Mouse (Mus musculus): Measurements from ENCODE around the gene Notch3.
"Not testable (repeated sequence)": the region's sequence is repeated elsewhere in the genome, so short reads cannot be mapped to it uniquely, and the experiment has no call there.

The Notch3 gene

DNA sequence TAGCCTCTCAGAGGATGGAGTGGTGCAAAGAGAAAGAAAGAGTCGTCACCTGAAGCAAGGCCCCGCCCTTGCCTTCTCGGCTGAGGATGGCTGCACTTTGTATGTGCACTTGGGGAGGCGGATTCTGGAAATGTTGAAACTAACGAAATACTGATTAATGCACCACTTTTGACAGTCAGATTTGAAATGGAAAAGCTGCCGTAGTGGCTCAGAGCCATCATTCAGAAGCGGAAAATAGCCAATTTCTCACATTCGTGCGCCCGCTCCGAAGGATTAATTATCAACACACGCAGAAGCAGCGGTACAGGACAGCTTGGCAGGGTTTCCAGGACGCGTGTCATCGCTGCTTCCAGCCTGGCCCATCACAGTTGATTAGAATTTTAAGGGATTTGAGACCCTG, 47.5 kb downstream of the Notch3 start:
- no peak for DNase-seq (ENCODE audit: extremely low read depth, low read depth, low spot score)

DNA sequence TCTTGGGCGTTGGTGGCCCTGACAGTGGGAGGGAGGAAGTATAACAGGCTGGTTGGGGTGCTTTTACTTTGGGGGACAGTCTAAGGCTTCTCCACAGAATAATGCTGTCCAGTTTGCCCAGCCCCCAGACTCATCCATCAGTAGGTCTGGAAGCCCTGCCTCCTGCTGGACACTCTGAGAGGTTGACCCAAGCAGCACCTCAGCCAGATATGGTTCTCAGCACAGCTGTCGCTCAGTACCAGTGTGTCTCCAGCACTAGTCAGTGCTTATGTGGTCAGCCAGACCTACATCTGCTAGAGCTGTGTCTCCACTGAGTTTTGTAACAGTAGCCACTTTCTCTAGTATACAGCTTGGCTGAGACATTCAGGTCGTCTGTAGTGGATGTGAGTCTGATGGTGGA, 48.2 kb downstream of the Notch3 start:
- no peak for DNase-seq (ENCODE audit: extremely low read depth, low read depth, low spot score)

DNA sequence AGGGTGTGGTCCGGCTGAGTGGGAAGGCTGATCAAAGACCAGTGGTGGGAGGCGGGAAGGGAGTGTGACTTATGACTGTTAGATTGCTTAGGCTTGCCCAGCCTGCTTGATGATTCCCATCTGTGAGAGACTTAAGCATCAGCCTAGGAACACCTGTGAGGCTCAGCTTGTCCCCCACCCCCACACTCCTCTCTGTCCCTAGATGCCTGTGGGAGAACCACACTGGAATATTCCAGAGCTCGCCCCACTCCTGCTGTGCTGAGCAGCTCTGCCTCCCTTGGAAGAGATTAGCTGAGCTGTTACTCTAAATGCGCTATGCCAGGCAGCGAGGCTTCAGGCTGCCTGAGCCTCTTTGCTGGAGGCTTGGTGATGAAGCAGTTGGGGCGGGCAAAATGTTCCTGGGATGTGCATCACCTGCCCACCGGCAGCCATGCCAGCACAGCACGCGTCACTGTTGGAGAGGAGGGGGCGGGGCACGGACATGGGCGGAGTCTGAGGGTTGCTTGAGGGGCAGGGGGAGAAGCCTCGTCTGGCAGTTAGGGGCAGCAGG, 48.7 kb downstream of the Notch3 start:
- not testable (repeated sequence) for DNase-seq (ENCODE audit: extremely low read depth, low read depth, low spot score)

DNA sequence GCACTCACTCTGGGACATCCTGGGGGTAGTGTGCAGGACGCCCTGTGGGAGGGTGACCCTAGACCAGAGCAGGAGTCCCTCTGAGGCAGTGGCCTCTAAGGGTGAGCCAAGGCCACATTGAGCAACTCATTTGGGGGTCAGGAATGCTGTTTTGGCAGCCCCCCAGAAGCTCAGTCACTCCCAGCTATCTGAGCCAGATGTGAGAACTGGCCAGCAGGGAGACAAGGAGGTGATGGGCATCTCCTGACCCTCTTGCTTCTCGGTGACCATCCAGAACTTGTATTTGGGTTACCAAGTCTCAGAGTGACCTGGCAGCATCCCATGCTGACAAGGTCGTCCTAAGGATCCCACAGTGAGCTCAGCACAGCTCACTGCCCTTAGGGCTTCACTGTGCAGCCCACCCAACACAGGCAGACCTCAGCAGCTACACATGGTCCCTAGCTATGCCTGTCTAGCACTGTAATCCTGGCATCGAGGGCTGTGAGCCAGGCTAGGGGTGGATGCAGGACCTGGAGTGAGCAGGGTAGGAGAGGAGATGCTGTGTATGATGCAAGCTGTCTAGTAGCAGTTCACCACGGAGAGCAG, 49.3 kb downstream of the Notch3 start:
- no peak for DNase-seq (ENCODE audit: extremely low read depth, low read depth, low spot score)

DNA sequence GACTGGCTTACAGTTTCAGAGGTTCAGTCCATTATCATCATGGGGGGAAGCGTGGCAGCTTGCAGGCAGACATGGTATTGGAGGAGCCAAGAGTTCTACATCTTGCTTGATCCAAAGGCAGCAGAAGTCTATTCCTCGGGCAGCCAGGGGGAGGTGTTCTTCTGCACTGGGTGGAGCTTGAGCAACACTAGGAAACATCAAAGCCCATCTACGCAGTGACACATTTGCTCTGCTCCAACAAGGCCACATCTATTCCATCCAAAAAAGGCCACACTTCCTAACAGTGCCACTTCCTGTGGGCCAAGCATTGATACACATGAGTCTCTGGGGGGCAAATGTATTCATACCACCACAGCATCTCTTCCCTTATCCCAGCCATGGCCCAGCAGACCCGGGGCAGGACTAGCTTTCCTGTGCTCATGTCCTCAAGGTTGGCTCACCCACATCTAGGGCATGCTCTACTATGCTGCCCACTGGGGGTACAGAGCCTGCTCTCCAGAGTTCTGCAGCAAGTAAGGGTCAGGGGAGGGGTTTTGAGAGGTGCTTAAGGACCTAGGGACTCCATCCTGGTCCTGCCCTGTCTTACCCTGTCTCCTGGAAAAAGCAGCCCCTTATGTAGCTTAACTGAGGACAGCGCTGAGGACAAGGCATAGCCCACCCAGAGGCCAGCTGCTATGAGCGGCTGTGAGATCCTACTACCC, 49.9 kb downstream of the Notch3 start:
- no peak for DNase-seq (ENCODE audit: extremely low read depth, low read depth, low spot score)

DNA sequence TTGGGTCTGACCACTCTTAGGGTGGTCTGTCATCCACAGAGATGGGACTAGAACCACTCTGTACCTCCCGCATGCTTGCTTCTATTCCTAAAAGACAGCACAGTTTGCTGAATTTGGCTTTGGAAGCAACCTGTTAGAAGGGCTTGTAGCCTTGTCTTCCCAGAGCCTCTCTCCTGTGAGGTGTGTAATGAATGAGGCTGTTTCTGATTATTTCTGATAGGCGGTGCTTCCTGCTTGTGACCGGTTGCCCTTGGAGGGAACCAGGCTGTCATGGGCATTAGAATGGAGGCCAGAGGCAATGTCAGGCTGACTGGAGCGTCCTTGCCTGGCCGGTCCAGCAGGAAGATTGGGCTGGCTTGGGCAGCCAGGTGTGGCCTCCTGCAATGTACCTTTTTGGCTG, 52.2 kb downstream of the Notch3 start:
- not testable (repeated sequence) for DNase-seq (ENCODE audit: extremely low read depth, low read depth, low spot score)

DNA sequence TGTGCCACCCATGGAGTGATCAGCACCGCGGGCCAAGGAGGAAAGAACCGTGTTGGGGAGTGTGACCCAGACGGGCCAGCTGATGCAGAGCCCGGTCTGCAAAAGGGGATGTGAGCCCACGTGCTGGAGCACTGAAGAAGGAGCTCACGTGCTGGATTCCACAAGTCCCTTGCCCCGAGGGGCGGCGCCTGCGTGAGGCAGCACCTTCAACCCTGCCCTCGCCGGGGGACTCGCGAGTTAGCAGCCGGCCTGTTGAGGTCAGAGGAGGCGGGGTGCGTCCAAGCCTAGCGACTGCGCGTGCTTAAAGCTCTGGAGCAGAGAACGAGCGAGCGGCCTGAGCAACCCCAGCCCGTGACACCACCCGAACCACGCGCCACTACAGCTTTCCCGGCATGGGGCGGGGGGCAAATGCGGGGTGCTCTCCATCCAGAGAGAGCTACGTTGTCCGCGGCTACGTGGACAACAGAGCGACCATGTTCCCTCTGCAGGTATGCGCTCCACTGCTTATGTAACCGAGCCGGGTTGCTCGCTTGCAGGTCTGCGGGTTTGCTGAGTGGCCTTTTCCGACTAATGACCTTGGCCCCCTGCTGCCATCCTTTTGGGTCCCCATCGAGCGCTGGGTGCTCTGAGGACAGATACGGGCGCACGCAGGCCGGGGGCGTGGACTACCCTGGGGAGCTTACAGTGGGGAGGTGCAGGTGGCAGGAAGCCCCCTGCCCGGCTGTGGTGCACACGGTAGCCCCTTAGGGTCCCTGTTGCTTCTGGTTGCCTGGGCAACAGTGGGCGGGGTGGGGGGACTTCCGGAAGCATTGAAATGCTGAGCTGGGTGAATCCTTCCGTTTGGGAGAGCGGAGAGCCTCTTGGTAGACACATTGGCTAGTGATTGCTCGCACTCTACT, 52.9 kb downstream of the Notch3 start:
- no peak for DNase-seq (ENCODE audit: extremely low read depth, low read depth, low spot score)

DNA sequence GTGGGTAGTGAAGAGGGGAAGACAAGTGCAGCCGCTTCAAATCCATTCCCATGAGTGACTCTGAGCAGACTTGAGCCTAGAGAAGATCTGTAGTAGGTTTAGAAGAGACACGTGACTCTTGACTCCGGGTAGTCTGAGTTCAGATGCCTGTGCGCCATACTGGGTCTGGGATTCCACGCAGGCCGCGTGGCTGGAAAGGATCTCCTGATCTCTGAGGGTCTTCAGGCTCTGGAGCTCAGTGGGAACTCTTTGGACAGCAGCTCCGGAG, 53.5 kb downstream of the Notch3 start:
- DNase-seq (ENCODE audit: extremely low read depth, low read depth, low spot score) = no peak

DNA sequence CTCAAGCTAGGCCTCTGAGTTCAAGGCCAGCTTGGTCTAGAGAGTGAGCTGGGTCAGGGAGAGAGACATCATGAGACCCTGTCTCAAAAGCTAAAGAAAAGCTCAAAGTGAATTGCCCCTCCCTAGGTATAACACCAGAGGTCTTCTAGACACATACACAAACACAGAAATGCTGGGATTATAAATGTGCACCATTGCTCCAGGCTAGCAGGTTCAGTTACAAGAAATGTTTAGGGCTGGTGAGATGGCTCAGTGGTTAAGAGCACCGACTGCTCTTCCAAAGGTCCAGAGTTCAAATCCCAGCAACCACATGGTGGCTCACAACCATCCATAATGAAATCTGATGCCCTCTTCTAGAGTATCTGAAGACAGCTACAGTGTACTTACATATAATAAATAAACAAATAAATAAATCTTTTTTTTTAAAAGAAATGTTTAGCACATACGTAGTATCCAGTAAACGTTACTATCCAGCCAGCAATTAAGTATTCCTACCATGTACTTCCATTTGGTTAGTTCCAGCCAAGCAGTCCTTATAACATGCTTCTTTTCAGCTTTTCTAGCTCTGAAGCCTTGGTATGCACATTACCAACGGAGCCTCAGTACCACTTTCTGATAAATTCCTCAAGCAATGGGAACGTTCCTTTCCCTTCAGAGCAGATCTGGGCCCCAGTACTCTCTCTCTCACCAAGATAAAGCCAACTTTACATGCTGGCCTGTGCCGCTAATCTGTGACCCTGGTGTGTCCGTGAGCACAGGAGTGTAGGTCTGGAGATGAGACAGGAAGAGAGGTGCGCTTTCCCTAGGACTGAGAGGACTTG, 54.0 kb downstream of the Notch3 start:
- no peak for DNase-seq (ENCODE audit: extremely low read depth, low read depth, low spot score)

DNA sequence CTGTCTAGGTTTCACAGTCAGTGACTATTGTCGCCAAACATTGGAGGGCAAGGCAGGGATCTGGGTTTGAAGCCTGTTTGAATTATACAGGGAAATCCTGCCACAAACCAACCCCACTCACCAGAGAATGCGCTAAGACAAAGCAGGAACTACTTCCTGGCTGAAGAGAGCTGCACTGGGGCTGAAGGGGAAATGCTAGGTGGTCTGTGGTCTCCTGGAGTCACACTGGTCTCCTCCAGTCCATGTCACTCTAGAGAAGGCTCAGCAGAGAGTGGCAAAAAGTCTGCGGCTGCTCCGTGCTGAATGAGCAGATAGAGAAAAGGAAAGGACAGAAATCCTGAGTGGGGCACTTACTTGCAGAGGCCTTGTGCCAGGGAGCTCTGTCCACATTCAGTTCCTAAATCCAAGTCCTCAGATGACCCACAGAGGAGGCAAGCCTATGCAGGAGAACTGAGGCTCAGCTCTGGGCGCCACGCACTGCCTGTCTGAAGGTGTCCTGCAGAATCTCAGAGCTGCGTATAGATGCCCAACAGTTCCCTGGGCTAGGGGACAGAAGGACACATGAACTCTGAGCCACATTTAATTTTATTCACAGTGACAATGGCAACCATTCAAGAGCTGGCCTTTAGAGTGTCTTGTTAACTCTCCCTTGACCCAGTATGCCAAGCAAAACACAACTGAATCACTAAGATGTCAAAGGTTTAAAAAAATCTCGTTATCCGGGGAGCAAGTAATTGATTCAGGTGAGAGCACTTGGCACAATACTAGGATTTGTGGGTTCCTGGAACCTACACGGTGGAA, 55.5 kb downstream of the Notch3 start:
- no peak for DNase-seq (ENCODE audit: extremely low read depth, low read depth, low spot score)

DNA sequence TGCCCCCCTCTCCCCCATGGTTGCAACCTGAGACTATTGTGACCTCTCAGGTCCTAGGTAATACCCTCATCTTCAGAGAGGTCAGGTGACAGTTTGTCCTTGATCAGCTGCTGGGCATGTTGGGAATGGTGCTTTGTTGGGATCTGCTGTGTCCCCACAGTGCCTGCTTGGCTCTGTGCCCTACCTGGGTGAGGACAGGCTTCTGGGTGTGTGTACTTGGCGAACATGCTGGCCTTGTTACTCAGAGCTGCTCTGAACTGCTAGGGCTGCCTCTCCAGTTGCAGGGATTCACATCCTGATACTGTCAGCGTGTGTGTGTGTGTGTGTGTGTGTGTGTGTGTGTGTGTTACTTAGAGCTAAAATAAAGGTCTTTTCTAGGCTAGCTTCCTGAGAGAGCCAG, 56.2 kb downstream of the Notch3 start:
- no peak for DNase-seq (ENCODE audit: extremely low read depth, low read depth, low spot score)

DNA sequence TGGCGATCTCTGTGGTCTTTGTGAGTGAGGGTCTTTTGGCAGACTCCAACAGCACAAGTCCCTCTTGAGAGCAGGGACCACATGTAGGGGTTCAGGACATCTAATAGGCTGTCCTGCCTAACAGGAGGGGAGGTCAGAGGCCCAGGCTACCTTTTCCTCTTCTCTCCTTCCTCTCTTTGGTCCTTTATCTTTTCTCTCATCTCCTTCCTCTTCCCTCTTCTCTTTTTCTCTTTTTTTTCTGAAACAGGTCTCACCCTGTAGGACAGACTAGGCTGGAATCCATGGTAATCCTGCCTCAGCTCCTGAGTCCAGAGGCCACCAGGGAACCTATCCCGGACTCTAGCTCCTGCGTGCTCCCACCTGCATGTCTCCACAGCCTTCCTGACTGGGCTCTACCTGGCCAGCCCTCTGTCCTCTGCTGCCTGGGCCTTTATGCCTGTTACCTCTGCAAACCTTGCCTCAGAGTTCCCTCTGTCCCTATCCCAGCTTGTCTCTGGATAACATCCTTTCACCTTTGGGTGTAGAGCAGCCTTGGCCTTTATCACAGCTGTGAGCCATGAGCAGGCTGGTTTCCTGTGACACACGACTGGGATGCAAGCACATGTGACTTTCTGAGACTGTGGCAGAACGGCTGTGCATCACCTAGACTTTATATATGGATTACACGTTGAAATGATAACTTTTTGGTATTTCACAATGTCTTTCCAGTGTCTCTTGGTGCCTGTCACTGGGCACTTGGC, 57.3 kb downstream of the Notch3 start:
- DNase-seq (ENCODE audit: extremely low read depth, low read depth, low spot score) = no peak

DNA sequence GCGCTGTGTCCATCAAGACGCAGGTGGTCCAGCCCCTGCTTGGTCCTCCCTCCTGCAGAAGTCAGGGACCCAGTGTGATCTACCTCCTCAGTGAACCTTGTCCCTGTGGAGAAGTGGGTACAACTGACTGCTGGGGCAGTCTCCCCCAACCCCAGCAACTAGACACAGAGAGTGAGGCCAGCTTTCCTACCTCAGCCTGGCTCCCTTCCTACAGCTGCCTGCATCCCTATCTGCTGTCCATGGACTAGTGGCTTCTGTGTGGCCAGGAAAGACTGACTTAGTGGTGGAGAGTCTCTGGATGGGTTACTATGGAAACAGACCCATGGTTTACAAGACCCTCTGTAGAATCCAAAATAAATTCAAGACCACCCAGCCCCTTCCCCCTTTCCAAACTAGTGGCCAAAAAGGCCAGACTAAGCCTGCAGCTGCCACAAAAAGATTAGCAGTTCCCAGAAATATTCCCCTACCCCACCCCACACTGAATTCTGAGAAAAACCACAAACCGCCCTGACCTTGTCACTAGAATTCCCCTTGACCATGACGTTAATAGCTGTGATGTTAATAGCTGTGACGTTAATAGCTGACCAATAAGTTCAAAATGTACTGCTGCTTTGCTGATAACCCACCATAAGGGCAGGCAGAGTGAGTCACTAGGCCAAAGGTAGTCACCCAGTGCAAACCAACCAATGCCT, 58.2 kb downstream of the Notch3 start:
- not testable (repeated sequence) for DNase-seq (ENCODE audit: extremely low read depth, low read depth, low spot score)

DNA sequence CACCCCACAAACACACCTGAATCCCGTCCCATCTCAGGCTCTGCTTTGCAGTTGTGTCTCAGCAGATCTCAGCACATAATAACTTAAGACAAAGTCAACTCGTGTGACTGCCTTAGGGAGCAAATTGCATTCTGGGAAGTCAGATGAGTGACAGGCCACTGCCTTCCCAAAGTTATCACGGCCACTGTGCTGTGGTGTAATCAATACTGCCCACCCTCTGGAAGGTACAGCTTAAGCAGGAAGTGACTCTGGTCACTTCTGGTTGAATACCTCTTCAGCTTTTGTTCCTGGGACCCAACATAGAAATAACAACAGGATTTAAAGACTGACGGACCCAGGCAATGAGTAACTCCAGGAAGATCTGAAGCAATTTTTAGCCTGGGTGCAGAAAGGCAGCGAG, 58.8 kb downstream of the Notch3 start:
- no peak for DNase-seq (ENCODE audit: extremely low read depth, low read depth, low spot score)

DNA sequence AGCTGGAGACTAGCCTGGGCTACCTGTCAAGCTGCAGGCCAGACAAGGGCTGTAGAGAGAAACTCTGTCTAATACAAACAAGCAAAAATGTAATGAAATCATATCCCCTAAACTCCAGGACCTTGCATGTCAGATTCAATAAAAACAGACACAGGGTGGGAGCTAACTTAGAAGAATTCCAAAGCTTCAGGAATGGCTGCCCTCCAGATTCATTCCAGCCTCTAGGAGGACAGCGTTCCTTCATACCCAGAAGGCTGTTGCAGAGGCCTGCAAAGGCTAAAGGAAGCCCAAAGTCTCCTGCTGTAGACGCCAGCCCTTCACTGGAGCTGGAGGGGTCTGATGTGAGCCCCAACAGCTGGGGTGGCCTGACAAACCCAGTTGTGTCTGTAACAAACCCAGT, 60.3 kb downstream of the Notch3 start:
- no peak for DNase-seq (ENCODE audit: extremely low read depth, low read depth, low spot score)

DNA sequence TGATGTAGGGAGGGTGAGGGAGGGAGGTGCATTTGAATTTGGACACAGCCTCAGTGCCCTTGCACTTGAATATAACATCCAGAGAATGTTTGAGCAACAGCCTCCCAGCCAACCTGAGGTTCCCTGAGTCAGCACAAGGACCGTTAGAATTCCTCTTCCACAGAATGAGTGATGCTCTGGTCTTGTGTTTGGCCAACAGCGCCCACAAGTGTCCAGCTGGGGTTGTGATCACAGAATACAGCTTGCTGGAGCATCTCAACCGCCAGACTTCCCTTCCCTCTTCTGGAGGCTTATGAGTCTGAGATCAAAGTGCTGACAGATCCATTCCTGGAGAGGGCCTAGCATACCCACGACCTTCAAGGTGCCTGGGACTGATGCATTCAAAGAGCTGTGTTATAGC, 63.6 kb downstream of the Notch3 start:
- no peak for DNase-seq (ENCODE audit: extremely low read depth, low read depth, low spot score)

DNA sequence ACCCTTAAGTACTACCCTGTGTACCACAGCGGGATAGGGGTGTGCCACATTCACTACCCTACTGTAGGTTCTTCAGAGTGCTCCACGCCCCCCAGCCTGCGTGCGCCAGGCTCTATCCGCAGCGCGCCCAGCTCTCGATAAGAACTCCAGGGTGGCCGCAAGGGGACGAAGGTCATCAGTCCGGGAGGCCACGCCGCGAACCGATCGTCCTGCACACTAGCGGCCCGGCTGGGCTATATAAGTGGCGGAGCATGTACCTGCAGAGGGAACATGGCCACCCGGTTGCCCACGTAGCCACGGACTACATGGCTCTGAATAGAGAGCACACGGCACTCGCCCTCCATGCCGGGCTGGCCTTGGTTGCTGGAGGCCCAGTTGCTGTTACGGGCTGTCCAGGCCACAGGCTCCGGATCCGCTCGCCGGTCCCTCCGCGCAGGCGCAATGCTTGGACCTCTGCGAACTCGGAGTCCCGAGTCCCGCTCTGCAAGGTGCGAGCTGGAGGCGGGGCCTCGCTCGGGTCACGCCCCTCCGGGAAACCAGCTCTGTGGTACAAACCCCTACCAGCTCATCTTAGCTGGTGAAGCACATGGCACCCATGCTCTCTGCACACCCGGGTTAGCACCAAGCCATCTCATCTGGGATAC, 66.6 kb downstream of the Notch3 start:
- DNase-seq (ENCODE audit: extremely low read depth, low read depth, low spot score) = no peak

DNA sequence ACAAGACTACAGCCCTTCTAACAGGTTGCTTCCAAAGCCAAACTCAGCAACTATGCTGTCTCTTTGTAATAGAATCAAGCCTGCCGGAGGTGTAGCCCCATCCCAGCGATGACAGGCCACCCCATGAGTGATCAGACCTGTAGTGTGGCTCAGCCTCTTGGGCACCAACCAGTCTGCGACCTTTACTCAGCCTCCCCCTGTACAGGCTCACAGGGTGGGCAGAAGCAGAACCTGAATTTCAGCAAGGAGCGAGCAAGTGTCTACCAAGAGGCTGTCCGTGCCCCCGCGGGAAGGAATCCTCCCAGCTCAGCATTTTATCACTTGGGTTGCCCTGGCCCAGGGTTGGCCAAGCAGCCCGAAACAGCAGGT, 67.1 kb downstream of the Notch3 start:
- no peak for DNase-seq (ENCODE audit: extremely low read depth, low read depth, low spot score)

DNA sequence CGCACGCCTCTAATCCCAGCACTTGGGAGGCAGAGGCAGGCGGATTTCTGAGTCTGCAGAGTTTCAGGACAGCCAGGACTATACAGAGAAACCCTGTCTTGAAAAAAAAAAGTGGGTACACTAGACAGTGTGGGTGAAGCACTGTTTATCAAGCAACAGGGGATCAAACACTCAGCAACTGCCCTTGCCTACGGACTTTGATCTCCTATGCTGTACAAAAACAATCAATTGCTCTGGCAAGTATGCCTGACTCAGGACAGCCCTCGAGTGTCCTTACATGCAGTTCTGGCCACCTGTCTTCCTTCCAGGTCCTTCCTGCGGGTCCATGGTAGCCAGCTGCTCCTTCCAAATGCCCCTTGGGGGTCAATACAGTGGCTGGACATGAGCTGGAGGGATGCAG, 67.7 kb downstream of the Notch3 start:
- DNase-seq (ENCODE audit: extremely low read depth, low read depth, low spot score) = not testable (repeated sequence)

All from fat pad, adult 2 months (tissue).